Mouse (Mus musculus) hindlimb bud, embryonic 11.5 days (tissue): ENCODE measurements around the gene Olfr1361.

Source experiments
- DNase-seq: peaks from one replicate; pipeline ENCODE4 v3.0.0-alpha.2; 2012; ENCODE audit warnings: low read depth, low spot score; ENCODE audit errors: extremely low spot score

Gene Olfr1361

GRCm38 (mm10) chr13:21663286-21663685 lies at the start of gene Olfr1361:
TSS of gene Olfr1361 (minus strand) at chr13:21663386.
- no peak for DNase-seq

- DNase-seq, result no peak
Observed at GRCm38 (mm10) chr13:21711698-21712097, 48.5 kb upstream of the Olfr1361 start.

- peak; percentile 73 for DNase-seq
Observed at GRCm38 (mm10) chr13:21710821-21711525, 47.8 kb upstream of the Olfr1361 start.

GRCm38 (mm10) chr13:21710031-21710711 lies 47.0 kb upstream of the Olfr1361 start:
- peak; percentile 73 for DNase-seq

- DNase-seq, result no peak
Observed at GRCm38 (mm10) chr13:21706669-21707068, 43.5 kb upstream of the Olfr1361 start.

- no peak for DNase-seq
Observed at GRCm38 (mm10) chr13:21697811-21698210, 34.6 kb upstream of the Olfr1361 start, which contains the start of gene Olfr1359. TSS of gene Olfr1359 (plus strand) at chr13:21698111.

GRCm38 (mm10) chr13:21677305-21677704 lies 14.1 kb upstream of the Olfr1361 start, which contains the start of gene Olfr1360:
TSS of gene Olfr1360 (minus strand) at chr13:21677405.
- DNase-seq, result no peak

DNA sequence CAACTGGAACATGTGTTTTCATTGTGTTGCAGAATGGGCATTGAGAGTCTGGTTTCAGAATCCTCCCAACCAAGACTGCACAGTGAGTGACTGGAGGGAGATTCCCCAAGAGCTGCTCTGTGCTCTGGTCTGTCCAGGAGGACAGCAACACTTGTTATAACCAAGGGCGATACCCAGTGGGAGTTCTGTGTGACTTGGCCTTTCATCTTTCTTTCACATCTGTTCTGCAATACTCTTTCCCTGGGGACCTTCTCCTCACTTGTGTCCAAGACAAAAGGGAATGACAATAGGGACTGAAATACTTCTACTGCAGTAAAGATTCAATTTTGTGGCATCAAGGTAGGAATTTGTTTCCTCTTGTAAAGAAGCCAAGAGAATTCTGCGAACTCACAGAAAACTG lies 20.8 kb downstream of the Olfr1361 start, which contains the start of gene Olfr11:
TSS of gene Olfr11 (minus strand) at position 101 of the 400 bp plus-strand sequence.
- no peak for DNase-seq

GRCm38 (mm10) chr13:21613922-21614321 lies 49.3 kb downstream of the Olfr1361 start, which contains the start of gene Olfr1362:
TSS of gene Olfr1362 (minus strand) at chr13:21614022.
- no peak for DNase-seq
